Mouse (Mus musculus): ENCODE results near the gene Ppm1d.

The Ppm1d gene

DNA sequence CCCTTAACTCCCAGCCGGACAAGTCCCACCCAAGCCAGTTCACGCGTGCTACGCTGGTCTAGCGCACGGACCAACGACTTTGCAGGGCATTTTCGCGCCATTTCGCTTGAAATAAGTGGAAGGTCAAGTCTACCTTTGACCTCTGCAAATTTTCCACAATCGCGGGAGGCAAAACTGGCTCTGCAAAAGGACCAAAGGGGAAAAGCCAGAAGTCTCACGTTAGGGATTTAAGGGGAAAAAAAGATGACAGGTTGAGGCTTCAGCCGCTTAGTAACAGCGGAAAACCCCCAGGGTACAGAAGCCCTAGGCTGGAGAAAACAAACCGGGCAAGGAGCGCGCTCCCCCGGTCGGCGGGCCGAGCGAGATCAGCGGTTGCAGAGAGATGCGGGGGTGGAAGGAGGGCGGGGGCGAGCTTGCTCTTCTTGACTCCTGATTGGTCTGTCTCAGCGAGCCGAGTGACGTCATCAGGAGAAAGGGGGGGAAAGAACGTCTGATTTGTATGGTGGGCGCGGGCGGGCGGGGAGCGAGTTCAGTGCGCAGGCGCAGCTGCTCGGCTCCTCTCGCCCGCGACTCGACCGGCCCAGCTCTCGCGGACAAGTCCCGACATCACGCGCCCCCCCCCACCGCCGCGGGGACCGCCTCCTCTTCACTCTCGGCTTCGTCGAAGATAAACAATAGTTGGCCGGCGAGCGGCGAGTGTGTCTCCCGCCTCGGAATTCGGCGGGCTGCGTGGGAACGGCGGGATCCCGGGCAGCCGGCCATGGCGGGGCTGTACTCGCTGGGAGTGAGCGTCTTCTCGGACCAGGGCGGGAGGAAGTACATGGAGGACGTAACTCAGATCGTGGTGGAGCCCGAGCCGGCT is at the start of gene Ppm1d:
TSS of gene Ppm1d (plus strand) at position 532 of the 862 bp plus-strand sequence.
- in situ Hi-C loops (cut with MboI, MseI), result loop anchor here in 1 of 2 experiments (5.0 kb wide), 1 partner anchor 41 kb away; the partner anchor contains the start of gene Bcas3

GRCm38 (mm10) chr11:85264635-85265034 is 46.4 kb upstream of the Ppm1d start:
- in situ Hi-C loops (cut with MboI, MseI), result loop anchor here (5.0 kb wide), 2 partner anchors 68 to 82 kb away; no protein-coding TSS in a partner anchor

- in situ Hi-C loops (cut with MboI, MseI), result loop anchor here in 1 of 2 experiments (5.0 kb wide), 1 partner anchor 65 kb away; no protein-coding TSS in a partner anchor
Measured at GRCm38 (mm10) chr11:85267393-85267792, 43.7 kb upstream of the Ppm1d start.

- in situ Hi-C loops (cut with MboI, MseI), result loop anchor here in 1 of 2 experiments (5.0 kb wide), 1 partner anchor 62 kb away; no protein-coding TSS in a partner anchor
Measured at GRCm38 (mm10) chr11:85270631-85271030, 40.4 kb upstream of the Ppm1d start.

DNA sequence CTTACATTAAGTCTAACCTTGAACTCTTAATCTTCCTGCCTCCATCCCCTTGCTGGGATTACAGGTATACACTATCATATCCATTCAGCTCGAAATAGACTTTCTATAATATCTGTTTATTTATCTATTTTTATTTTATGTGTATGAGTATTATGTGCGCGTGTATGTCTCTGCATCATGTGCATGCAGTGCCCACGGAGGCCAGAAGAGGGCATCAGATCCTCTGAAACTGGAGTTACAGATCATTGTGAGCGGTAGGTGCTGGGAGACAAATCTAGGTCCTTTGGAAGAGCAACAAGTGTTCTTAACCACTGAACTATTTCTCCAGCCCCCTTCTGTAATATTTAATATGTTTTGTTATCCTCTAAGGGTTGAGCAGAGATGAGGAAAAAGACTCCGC is 37.7 kb upstream of the Ppm1d start:
- in situ Hi-C loops (cut with MboI, MseI), result loop anchor here in 1 of 2 experiments (5.0 kb wide), 1 partner anchor 59 kb away; no protein-coding TSS in a partner anchor

DNA sequence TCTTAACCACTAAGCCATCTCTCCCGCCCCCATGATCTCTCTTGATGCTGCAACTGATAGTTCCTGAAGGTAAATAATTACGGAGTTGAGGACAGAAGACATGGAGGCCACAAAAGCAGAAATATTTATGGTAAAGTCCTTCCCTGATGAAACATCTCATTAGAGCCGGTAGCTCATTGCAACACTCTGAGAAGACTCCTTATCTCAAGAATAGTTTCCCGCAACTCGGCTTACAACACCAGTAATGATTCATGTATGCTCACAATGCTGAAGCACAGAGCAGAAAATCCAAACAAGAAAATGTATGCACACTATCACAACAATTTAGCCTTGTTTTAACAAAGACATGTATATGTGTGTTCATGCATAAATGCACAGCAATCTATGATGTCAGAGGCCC is 35.9 kb upstream of the Ppm1d start:
- in situ Hi-C loops (cut with MboI, MseI), result no loop called here

DNA sequence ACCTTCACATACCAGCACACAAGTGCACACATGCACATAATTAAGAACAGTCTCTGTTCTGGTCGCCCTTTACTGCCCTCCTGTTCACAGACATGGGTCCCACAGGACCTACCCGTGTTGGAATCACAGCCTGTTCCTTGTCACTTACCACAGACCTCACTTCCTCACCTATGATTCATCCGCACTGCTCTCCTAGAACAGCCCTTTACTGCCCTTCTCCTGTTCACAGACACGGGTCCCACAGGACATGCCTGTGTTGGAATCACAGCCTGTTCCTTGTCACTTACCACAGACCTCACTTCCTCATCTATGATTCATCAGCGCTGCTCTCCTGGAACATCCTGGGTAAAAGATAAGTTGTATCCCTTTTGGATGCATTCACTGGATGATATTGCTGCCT is 33.4 kb upstream of the Ppm1d start:
- in situ Hi-C loops (cut with MboI, MseI), result no loop called here

DNA sequence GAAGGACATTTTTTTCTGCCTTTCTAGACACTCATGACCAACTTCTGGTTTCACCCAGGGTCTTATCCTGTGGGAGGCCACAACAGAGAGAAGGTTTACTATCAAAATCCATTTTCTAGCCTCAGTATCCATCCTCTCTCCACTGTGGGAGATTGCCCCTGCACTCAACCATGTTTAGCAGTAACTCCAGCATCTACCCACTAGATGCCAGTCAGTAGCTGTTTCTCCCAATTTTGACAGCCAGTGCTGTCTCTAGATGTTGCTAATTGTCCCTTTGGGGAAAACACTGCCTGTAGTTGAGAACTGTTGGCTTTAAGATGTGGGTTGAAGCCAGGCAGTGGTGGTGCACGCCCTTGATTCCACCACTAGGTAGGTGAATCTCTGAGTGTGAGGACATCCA is 32.9 kb upstream of the Ppm1d start:
- in situ Hi-C loops (cut with MboI, MseI), result no loop called here

- in situ Hi-C loops (cut with MboI, MseI), result no loop called here
Measured at GRCm38 (mm10) chr11:85281219-85281878, 29.7 kb upstream of the Ppm1d start.

- in situ Hi-C loops (cut with MboI, MseI), result no loop called here
Measured at GRCm38 (mm10) chr11:85297953-85298352, 13.1 kb upstream of the Ppm1d start.

DNA sequence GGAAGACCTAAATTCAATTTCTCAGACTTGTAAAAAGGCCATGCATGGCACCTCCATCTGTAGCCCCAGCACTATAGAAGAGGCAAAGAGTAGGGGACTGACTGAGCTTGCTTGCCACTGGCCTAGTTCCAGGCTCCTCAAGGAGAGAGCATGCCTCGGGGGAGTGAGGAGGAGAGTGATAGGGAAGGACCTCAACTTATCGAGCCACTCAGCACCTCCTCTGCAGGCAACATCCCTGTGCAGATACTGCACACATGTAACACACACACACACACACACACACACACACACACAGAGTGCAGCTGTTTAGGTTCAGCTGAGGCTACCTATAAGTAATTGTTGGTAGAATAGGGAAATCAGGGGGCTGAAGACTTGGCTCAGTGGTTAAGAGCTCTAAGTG is 11.2 kb upstream of the Ppm1d start:
- in situ Hi-C loops (cut with MboI, MseI), result no loop called here

DNA sequence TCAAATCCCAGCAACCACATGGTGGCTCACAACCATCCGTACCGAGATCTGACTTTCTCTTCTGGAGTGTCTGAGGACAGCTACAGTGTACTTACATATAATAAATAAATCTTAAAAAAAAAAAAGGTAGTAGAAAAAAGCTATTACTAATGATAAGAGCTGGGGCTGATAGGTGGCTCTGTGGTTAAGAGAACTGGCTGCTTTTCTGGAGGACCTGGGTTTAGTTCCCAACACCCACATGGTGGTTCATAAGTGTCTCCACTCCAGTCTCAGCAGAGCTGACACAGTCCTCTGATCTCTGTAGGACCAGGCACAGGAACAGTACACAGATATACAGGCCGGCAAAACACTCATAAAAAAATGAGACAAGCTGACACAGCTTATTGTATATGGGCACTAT is 9.9 kb upstream of the Ppm1d start:
- in situ Hi-C loops (cut with MboI, MseI), result no loop called here

DNA sequence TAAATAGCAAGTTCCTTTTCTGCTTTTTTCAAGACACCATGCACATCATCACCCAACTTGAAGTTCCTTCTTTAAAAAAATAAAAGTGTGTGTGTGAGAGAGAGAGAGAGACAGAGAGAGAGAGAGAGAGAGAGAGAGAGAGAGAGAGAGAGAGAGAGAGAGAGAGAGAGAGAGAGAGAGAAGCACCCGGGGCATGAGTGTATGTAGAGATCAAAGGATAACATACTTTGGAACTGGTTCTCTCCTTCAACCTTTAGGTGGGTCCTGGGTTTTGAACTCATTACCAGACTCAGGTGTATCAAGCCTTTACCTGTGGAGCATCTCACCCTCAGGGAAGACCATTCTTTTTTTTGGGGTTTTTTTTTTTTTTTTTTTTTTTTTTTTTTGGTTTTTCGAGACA is 9.2 kb upstream of the Ppm1d start:
- in situ Hi-C loops (cut with MboI, MseI), result no loop called here

DNA sequence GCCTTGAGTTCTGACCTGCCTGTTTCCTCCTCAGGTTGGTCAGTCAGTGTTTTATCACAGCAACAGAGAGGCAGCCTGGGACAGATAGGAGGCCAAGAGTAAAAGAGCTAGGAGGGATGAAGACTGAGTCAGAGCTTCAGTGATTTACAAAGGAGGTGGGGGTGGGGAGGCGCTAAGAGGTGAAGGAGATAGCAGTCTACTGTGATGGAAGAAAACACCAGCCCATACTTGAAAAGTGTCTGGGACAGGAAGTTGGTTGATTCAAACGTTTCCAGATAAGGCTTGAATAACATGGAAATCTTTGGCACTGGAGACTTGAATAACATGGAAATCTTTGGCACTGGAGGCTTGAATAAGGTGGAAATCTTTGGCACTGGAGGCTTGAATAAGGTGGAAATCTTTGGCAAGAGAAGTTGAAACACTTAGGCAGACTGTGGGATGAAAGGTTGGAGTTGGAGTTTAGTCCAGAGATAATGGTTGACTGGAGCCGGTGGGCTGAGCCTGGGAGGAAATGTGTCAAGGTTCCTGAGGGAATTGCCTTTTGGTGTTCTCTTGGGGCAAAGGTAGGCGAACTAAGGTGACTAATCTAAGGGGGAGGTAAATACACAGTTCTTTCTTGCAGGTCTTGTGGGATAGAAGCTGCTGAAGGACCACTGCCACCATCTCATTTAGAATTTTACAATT is 4.3 kb upstream of the Ppm1d start:
- in situ Hi-C loops (cut with MboI, MseI), result loop anchor here in 1 of 2 experiments (5.0 kb wide), 1 partner anchor 69 kb away; the partner anchor contains the start of gene Appbp2

DNA sequence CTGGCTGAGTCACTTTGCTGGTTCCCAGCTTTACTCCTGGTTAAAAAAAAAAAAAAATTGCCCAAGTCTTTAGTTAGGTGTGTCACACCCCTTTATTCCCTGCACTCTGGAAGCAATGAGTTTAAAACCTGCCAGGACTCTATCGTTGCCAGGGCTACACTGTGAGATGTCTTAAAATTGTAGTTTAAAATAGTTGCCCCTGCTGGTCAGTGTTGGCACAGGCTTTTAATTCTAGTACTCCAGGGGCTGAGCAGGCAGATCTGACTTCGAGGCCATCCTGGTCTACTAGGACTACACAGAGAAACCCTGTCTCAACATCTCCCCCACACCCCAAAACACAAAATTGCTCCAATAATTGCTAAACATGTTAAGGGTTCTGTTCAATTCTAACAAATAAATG is 2.2 kb upstream of the Ppm1d start:
- in situ Hi-C loops (cut with MboI, MseI), result loop anchor here in 1 of 2 experiments (5.0 kb wide), 1 partner anchor 71 kb away; the partner anchor contains the start of gene Appbp2

- in situ Hi-C loops (cut with MboI, MseI), result loop anchor here in 1 of 2 experiments (5.0 kb wide), 1 partner anchor 42 kb away; the partner anchor contains the start of gene Bcas3
Measured at GRCm38 (mm10) chr11:85310407-85310712, 684 bp upstream of the Ppm1d start.

GRCm38 (mm10) chr11:85311645-85312490 is 824 bp downstream of the Ppm1d start:
- in situ Hi-C loops (cut with MboI, MseI), result loop anchor here in 1 of 2 experiments (5.0 kb wide), 1 partner anchor 40 kb away; the partner anchor contains the start of gene Bcas3

DNA sequence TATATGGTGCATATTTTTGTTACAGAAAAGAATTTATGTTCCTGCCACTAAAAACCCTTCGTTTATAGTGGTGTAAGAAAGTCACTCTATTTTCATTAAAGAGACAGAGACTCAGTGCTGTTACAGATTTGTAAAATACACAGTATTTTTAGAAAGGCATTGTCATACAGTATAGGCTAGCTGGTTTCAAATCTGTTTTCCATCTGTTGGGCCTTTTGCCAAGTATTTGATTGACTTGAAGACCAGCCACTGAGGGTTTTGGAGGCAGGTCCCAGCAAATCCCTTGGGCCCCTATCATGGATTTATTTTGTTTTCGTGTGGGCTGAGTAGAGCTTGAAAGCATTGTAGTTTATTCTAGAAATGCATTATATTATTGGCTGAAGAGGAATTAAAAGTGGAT is 1.8 kb downstream of the Ppm1d start:
- in situ Hi-C loops (cut with MboI, MseI), result loop anchor here in 1 of 2 experiments (5.0 kb wide), 1 partner anchor 39 kb away; the partner anchor contains the start of gene Bcas3

GRCm38 (mm10) chr11:85313361-85313760 is 2.3 kb downstream of the Ppm1d start:
- in situ Hi-C loops (cut with MboI, MseI), result loop anchor here in 1 of 2 experiments (5.0 kb wide), 1 partner anchor 39 kb away; the partner anchor contains the start of gene Bcas3

- in situ Hi-C loops (cut with MboI, MseI), result no loop called here
Measured at GRCm38 (mm10) chr11:85323567-85324330, 12.7 kb downstream of the Ppm1d start.

All from T-helper 17 cell (primary cell).